Mouse (Mus musculus) lung, postnatal 0 days (tissue): ENCODE measurements around the gene Ncmap.

ENCODE experiments used
- CTCF ChIP-seq: IDR thresholded peaks from 2 replicates; pipeline ENCODE4 v1.5.1; 2016; ENCODE audit warnings: antibody characterized with exemption, mild to moderate bottlenecking
- EP300 ChIP-seq: IDR thresholded peaks from 2 replicates; pipeline ENCODE4 v1.6.1; 2016; ENCODE audit warnings: antibody characterized with exemption, mild to moderate bottlenecking, control low read depth

DNA sequence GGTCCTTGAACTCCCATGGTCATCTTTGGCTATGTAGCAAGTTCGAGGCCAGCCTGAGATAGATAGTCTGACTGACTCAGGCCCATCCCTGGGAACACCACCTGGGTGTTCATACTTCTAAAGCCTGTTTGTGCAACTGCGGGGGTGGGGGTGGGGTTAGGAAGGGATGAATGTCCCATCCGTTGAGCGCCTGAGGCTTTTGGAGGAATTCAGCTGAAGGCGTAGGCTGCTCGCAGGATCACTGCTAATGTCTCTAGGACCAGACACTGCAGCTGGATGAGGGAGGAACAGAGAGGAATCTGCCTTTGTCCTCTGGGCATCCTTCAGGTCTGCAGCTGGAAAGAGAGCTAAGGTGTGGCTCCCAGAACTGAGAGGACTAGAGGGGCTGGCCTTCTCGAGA, 3.4 kb downstream of the Ncmap start:
- no peak for TF ChIP-seq CTCF
- TF ChIP-seq EP300: no peak
